Mouse (Mus musculus): Measurements from ENCODE around the gene Fry.

The Fry gene

GRCm38 (mm10) chr5:150270468-150270867 is 152.0 kb downstream of the Fry start:
- no peak for DNase-seq (ENCODE audit: low spot score in 2 of 2)

- no peak for DNase-seq (ENCODE audit: low spot score in 2 of 2)
Observed at GRCm38 (mm10) chr5:150272173-150272572, 153.7 kb downstream of the Fry start.

GRCm38 (mm10) chr5:150275314-150275713 is 156.9 kb downstream of the Fry start:
- DNase-seq (ENCODE audit: low spot score in 2 of 2) = no peak

- no peak for DNase-seq (ENCODE audit: low spot score in 2 of 2)
Observed at GRCm38 (mm10) chr5:150276611-150277010, 158.2 kb downstream of the Fry start.

- no peak for DNase-seq (ENCODE audit: low spot score in 2 of 2)
Observed at GRCm38 (mm10) chr5:150279387-150279786, 160.9 kb downstream of the Fry start.

GRCm38 (mm10) chr5:150281084-150281483 is 162.6 kb downstream of the Fry start:
- no peak for DNase-seq (ENCODE audit: low spot score in 2 of 2)

- DNase-seq (ENCODE audit: low spot score in 2 of 2) = no peak
Observed at GRCm38 (mm10) chr5:150282091-150282490, 163.6 kb downstream of the Fry start.

- no peak for DNase-seq (ENCODE audit: low spot score in 2 of 2)
Observed at GRCm38 (mm10) chr5:150287949-150288348, 169.5 kb downstream of the Fry start.

- peak in 1 of 2 experiments; percentile 16 for DNase-seq (ENCODE audit: low spot score in 2 of 2)
Observed at GRCm38 (mm10) chr5:150289611-150290010, 171.2 kb downstream of the Fry start.

- no peak for DNase-seq (ENCODE audit: low spot score in 2 of 2)
Observed at GRCm38 (mm10) chr5:150290494-150291199, 172.2 kb downstream of the Fry start.

GRCm38 (mm10) chr5:150291216-150291615 is 172.8 kb downstream of the Fry start:
- no peak for DNase-seq (ENCODE audit: low spot score in 2 of 2)

GRCm38 (mm10) chr5:150292186-150292585 is 173.7 kb downstream of the Fry start:
- DNase-seq (ENCODE audit: low spot score in 2 of 2) = no peak

GRCm38 (mm10) chr5:150294306-150294705 is 175.9 kb downstream of the Fry start:
- DNase-seq (ENCODE audit: low spot score in 2 of 2) = no peak

- DNase-seq (ENCODE audit: low spot score in 2 of 2) = no peak
Observed at GRCm38 (mm10) chr5:150295096-150295495, 176.7 kb downstream of the Fry start.

- no peak for DNase-seq (ENCODE audit: low spot score in 2 of 2)
Observed at GRCm38 (mm10) chr5:150298969-150299368, 180.5 kb downstream of the Fry start.

GRCm38 (mm10) chr5:150302123-150302522 is 183.7 kb downstream of the Fry start:
- DNase-seq (ENCODE audit: low spot score in 2 of 2) = no peak

- DNase-seq (ENCODE audit: low spot score in 2 of 2) = no peak
Observed at GRCm38 (mm10) chr5:150302996-150303395, 184.6 kb downstream of the Fry start.

GRCm38 (mm10) chr5:150306497-150306896 is 188.1 kb downstream of the Fry start:
- no peak for DNase-seq (ENCODE audit: low spot score in 2 of 2)

- no peak for DNase-seq (ENCODE audit: low spot score in 2 of 2)
Observed at GRCm38 (mm10) chr5:150313229-150313628, 194.8 kb downstream of the Fry start.

GRCm38 (mm10) chr5:150314582-150314981 is 196.1 kb downstream of the Fry start:
- no peak for DNase-seq (ENCODE audit: low spot score in 2 of 2)

GRCm38 (mm10) chr5:150325411-150325810 is 207.0 kb downstream of the Fry start:
- no peak for DNase-seq (ENCODE audit: low spot score in 2 of 2)

GRCm38 (mm10) chr5:150328686-150329085 is 210.2 kb downstream of the Fry start:
- no peak for DNase-seq (ENCODE audit: low spot score in 2 of 2)

GRCm38 (mm10) chr5:150331821-150332220 is 213.4 kb downstream of the Fry start:
- DNase-seq (ENCODE audit: low spot score in 2 of 2) = peak in 1 of 2 experiments; percentile 15

- DNase-seq (ENCODE audit: low spot score in 2 of 2) = no peak
Observed at GRCm38 (mm10) chr5:150332810-150333209, 214.4 kb downstream of the Fry start.
